Mouse (Mus musculus) CH12.LX (cell line): ENCODE data around the gene Fgfr2. TPM values are rescaled to one million over a fixed set of nuclear protein-coding genes. Genes with fewer than 3 reads are reported as not detected.

Experiments used
- DNase-seq: peaks from one replicate; pipeline ENCODE4 v3.0.0-alpha.2; 2013; ENCODE audit errors: extremely low read depth
- H3K27ac ChIP-seq: 2 replicates; pipeline ENCODE4 v1.5.1; 2012; ENCODE audit warnings: low read depth, mild to moderate bottlenecking, control low read depth, moderate library complexity; ENCODE audit not compliant: insufficient read depth
- H3K27me3 ChIP-seq: replicated peaks from 2 replicates; pipeline ENCODE3; 2012; ENCODE audit warnings: inconsistent platforms
- H3K36me3 ChIP-seq, 2 experiments: replicated peaks in 1 of 2; 2 replicates each; pipeline versions ENCODE3 to v1.6.1; 2012; ENCODE audit warnings: inconsistent platforms in 1 of 2, low read length in 1 of 2, mild to moderate bottlenecking in 1 of 2, mixed read lengths in 1 of 2, moderate library complexity in 1 of 2; ENCODE audit not compliant: control insufficient read depth in 1 of 2, insufficient read depth in 1 of 2
- H3K4me1 ChIP-seq, 2 experiments: 2 replicates each; pipeline ENCODE4 v1.6.1; 2012; ENCODE audit warnings: inconsistent platforms in 1 of 2, moderate library complexity in 1 of 2; ENCODE audit not compliant: insufficient read depth in 2 of 2, control insufficient read depth in 1 of 2
- H3K4me2 ChIP-seq: 2 replicates; pipeline ENCODE4 v1.6.1; 2012; ENCODE audit warnings: low read depth, mild to moderate bottlenecking, control low read depth; ENCODE audit not compliant: poor library complexity, insufficient read depth, severe bottlenecking
- H3K4me3 ChIP-seq, 3 experiments: fragments of 150-350 bp in 1 of 3; sonication (generic) in 1 of 3; replicated peaks in 1 of 3; 2 replicates each; pipeline versions ENCODE3 to v1.5.1; 2011 to 2012; ENCODE audit warnings: low read depth in 2 of 3, low read length in 2 of 3, mild to moderate bottlenecking in 2 of 3, moderate library complexity in 2 of 3, control low read depth in 1 of 3, improper control_type of control experiment in 1 of 3, inconsistent platforms in 1 of 3, mixed read lengths in 1 of 3; ENCODE audit not compliant: poor library complexity in 1 of 3
- H3K79me2 ChIP-seq: replicated peaks from 2 replicates; pipeline ENCODE4 v1.6.1; 2012; ENCODE audit warnings: mild to moderate bottlenecking, moderate library complexity; ENCODE audit not compliant: control insufficient read depth, poor library complexity, insufficient read depth, severe bottlenecking; ENCODE audit errors: extremely low read depth
- H3K9ac ChIP-seq: 2 replicates; pipeline ENCODE4 v1.6.1; 2012; ENCODE audit warnings: low read depth, mild to moderate bottlenecking, control low read depth, moderate library complexity; ENCODE audit not compliant: insufficient read depth
- H3K9me3 ChIP-seq: replicated peaks from 2 replicates; pipeline ENCODE3; 2012; ENCODE audit warnings: low read length, inconsistent platforms, mixed read lengths
- CHD1 ChIP-seq: IDR thresholded peaks from 2 replicates; pipeline ENCODE4 v1.6.1; 2012; ENCODE audit warnings: low read depth, low read length, improper control_type of control experiment, inconsistent platforms
- CTCF ChIP-seq, 2 experiments: IDR thresholded peaks in 1 of 2; conservative IDR thresholded peaks in 1 of 2; 2 replicates each; pipeline ENCODE4 v1.5.1; 2011 to 2012; ENCODE audit warnings: low read depth in 2 of 2, low read length in 2 of 2, improper control_type of control experiment in 1 of 2, inconsistent platforms in 1 of 2, mild to moderate bottlenecking in 1 of 2, moderate library complexity in 1 of 2
- ELF1 ChIP-seq: IDR thresholded peaks from 2 replicates; pipeline ENCODE4 v1.6.1; 2014; ENCODE audit warnings: low read depth, mild to moderate bottlenecking, inconsistent platforms, low read length, improper control_type of control experiment
- ETS1 ChIP-seq: conservative IDR thresholded peaks from 2 replicates; pipeline ENCODE4 v1.6.1; 2012; ENCODE audit warnings: low read depth, mild to moderate bottlenecking, inconsistent platforms, low read length, improper control_type of control experiment, moderate library complexity
- IRF4 ChIP-seq: IDR thresholded peaks from 2 replicates; pipeline ENCODE4 v1.6.1; 2014; ENCODE audit warnings: low read depth, mild to moderate bottlenecking, inconsistent platforms, low read length, improper control_type of control experiment
- JUN ChIP-seq: IDR thresholded peaks from 2 replicates; pipeline ENCODE4 v1.6.1; 2011; ENCODE audit warnings: low read depth, mild to moderate bottlenecking, low read length, improper control_type of control experiment, moderate library complexity; ENCODE audit not compliant: insufficient read depth
- JUND ChIP-seq: conservative IDR thresholded peaks from 2 replicates; pipeline ENCODE4 v1.6.1; 2011; ENCODE audit warnings: low read depth, low read length, improper control_type of control experiment
- KAT2A ChIP-seq: IDR thresholded peaks from 2 replicates; pipeline ENCODE4 v1.6.1; 2012; ENCODE audit warnings: low read length, improper control_type of control experiment, inconsistent platforms; ENCODE audit not compliant: insufficient replicate concordance
- MAFK ChIP-seq: IDR thresholded peaks from 2 replicates; pipeline ENCODE4 v1.6.1; 2011; ENCODE audit warnings: low read length, improper control_type of control experiment; ENCODE audit not compliant: insufficient replicate concordance
- MAX ChIP-seq: IDR thresholded peaks from 2 replicates; pipeline ENCODE4 v1.6.1; 2011; ENCODE audit warnings: low read length, improper control_type of control experiment
- MXI1 ChIP-seq: IDR thresholded peaks from 2 replicates; pipeline ENCODE4 v1.6.1; 2011; ENCODE audit warnings: mild to moderate bottlenecking, low read depth, low read length, improper control_type of control experiment
- NELFE ChIP-seq: IDR thresholded peaks from 2 replicates; pipeline ENCODE4 v1.6.1; 2011; ENCODE audit warnings: low read depth, low read length, improper control_type of control experiment
- NRF1 ChIP-seq: IDR thresholded peaks from 2 replicates; pipeline ENCODE4 v1.6.1; 2014; ENCODE audit warnings: low read depth, mild to moderate bottlenecking, inconsistent platforms, low read length, improper control_type of control experiment, moderate library complexity
- POLR2AphosphoS2 ChIP-seq: IDR thresholded peaks from 2 replicates; pipeline ENCODE4 v1.6.1; 2011; ENCODE audit warnings: low read depth, low read length, improper control_type of control experiment
- SIN3A ChIP-seq: IDR thresholded peaks from 2 replicates; pipeline ENCODE4 v1.6.1; 2012; ENCODE audit warnings: low read length, improper control_type of control experiment, inconsistent platforms
- SMC3 ChIP-seq: IDR thresholded peaks from 2 replicates; pipeline ENCODE4 v1.6.1; 2011; ENCODE audit warnings: low read depth, low read length, improper control_type of control experiment
- TBP ChIP-seq: conservative IDR thresholded peaks from 2 replicates; pipeline ENCODE4 v1.6.1; 2011; ENCODE audit warnings: low read depth, low read length, improper control_type of control experiment
- TCF12 ChIP-seq: IDR thresholded peaks from 2 replicates; pipeline ENCODE4 v1.6.1; 2014; ENCODE audit warnings: low read depth, mild to moderate bottlenecking, inconsistent platforms, low read length, improper control_type of control experiment
- UBTF ChIP-seq: IDR thresholded peaks from 2 replicates; pipeline ENCODE4 v1.6.1; 2012; ENCODE audit warnings: low read depth, mild to moderate bottlenecking, inconsistent platforms, low read length, improper control_type of control experiment, moderate library complexity
- USF1 ChIP-seq: IDR thresholded peaks from 2 replicates; pipeline ENCODE4 v1.6.1; 2014; ENCODE audit warnings: low read depth, mild to moderate bottlenecking, inconsistent platforms, low read length, improper control_type of control experiment
- USF2 ChIP-seq: conservative IDR thresholded peaks from 2 replicates; pipeline ENCODE4 v1.6.1; 2011; ENCODE audit warnings: low read depth, low read length, improper control_type of control experiment
- dilution Hi-C: fragments of 300-500 bp; cut with MboI; formaldehyde crosslinking; loops from 2 replicates; pipeline ENCODE4 v1.14.3; 2020; ENCODE audit warnings: low sequenced_read_pairs; ENCODE audit not compliant: extremely low pct_unique_long_range_greater_than_20kb, extremely low pct_ligation_motif_present
- in situ Hi-C: fragments of 300-500 bp; cut with MboI; formaldehyde crosslinking; loops from 3 replicates; pipeline ENCODE4 v1.14.3; 2019; ENCODE audit warnings: low sequenced_read_pairs, low pct_ligation_motif_present, low pct_unique_long_range_greater_than_20kb, mixed read lengths
- polyA plus RNA-seq: library from polyadenylated mRNA; unstranded; fragments of >175 nt; gene quantifications from 2 replicates; pipeline ENCODE4 v1.2.1, GENCODE M21; 2012; ENCODE audit warnings: low read depth; ENCODE audit not compliant: insufficient read length
- total RNA-seq, 2 experiments: library from RNA; depleted of rRNA; stranded (reverse); fragments of 300-350 nt in 1 of 2; fragments of >200 nt in 1 of 2; gene quantifications; 2 replicates each; pipeline ENCODE4 v1.2.3; 2012 to 2014

The Fgfr2 gene
- total and polyA plus RNA-seq, 3 experiments, result not detected

DNA sequence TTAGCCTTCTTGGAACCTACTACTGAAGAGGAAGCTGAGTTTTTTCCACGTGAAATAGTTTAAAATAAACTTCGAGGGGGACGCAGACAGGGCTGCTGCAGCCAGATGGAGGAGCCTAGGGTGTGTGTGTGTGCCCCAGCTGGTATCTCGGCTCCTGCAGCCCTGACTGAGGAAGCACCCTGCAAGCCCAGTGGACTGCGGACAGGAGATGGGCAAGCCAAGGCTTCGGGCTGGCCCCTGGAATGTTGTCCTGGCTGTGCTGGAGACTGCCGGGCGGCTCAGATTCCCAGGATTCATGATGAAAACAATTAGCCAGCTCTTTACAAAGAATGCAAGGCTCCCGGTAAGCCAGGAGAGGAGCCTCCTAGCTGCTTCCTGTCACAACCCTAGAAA is 465.1 kb downstream of the Fgfr2 start:
- in situ Hi-C loops, result no loop called here
- no peak overlapping the region for H3K4me3 ChIP-seq
- no peak overlapping the region for H3K27ac ChIP-seq
- H3K36me3 ChIP-seq, result no peaks in the 10 kb centered on the region
- TF ChIP-seq JUND (no peak), CHD1 (no peak), JUN (no peak), IRF4 (no peak), POLR2AphosphoS2 (no peak), NRF1 (no peak), USF1 (no peak), TBP (no peak), TCF12 (no peak), CTCF (conservative IDR thresholded peaks at IDR 0.05 in 1 of 2, IDR thresholded peaks at IDR 0.05 in 1 of 2; ENCODE audit: low read depth in 2 of 2, low read length in 2 of 2) (no peak), KAT2A (no peak), USF2 (no peak), MAX (no peak), SMC3 (no peak)
- no peaks in the 10 kb centered on the region for H3K79me2 ChIP-seq
- dilution Hi-C loops, result no loop called here
- H3K4me2 ChIP-seq, result no peak overlapping the region
- peaks cover 14 to 62% of the 10 kb centered on the region in 2 experiments for H3K4me1 ChIP-seq
- DNase-seq, result no peak
- no peaks in the 10 kb centered on the region for H3K27me3 ChIP-seq
- no peaks in the 10 kb centered on the region for H3K9me3 ChIP-seq
- no peak overlapping the region for H3K9ac ChIP-seq

- H3K27ac ChIP-seq, result no peak overlapping the region
- no peak for TF ChIP-seq USF1
- TF ChIP-seq UBTF, result no peak
- TF ChIP-seq JUN, result no peak
- no peak for TF ChIP-seq MAX
- TF ChIP-seq MXI1, result no peak
- TF ChIP-seq ELF1, result no peak
- no peak for TF ChIP-seq MAFK
- TF ChIP-seq NELFE, result no peak
- no peak for TF ChIP-seq ETS1
- no peak for TF ChIP-seq TBP
- TF ChIP-seq SIN3A, result no peak
- no peak for TF ChIP-seq CHD1
- TF ChIP-seq, all 38 proteins: peak for 0
- H3K79me2 ChIP-seq, result no peaks in the 10 kb centered on the region
- peaks cover 0 to 2% of the 10 kb centered on the region in 2 experiments for H3K36me3 ChIP-seq
- H3K9me3 ChIP-seq, result no peaks in the 10 kb centered on the region
- no peaks in the 10 kb centered on the region for H3K27me3 ChIP-seq
- H3K4me1 ChIP-seq, result peaks cover 14 to 62% of the 10 kb centered on the region in 2 experiments
- no peak overlapping the region for H3K4me3 ChIP-seq
- in situ Hi-C loops, result no loop called here
- H3K9ac ChIP-seq, result no peak overlapping the region
- no peak for DNase-seq
- dilution Hi-C loops, result no loop called here
- H3K4me2 ChIP-seq, result no peak overlapping the region
These were observed 465.6 kb downstream of the Fgfr2 start for GRCm38 (mm10) chr7:132657371-132658057.
